Mouse (Mus musculus): ENCODE data around the gene Itgb3bp. TPM values are rescaled to one million over a fixed set of nuclear protein-coding genes. Genes with fewer than 3 reads are reported as not detected.
A peak's percentile ranks its signal among the peaks of the same experiment; 100 is the strongest.

Gene Itgb3bp
- total and polyA plus RNA-seq, 2 experiments from 2014 or later: 1.1 to 26.2 TPM

DNA sequence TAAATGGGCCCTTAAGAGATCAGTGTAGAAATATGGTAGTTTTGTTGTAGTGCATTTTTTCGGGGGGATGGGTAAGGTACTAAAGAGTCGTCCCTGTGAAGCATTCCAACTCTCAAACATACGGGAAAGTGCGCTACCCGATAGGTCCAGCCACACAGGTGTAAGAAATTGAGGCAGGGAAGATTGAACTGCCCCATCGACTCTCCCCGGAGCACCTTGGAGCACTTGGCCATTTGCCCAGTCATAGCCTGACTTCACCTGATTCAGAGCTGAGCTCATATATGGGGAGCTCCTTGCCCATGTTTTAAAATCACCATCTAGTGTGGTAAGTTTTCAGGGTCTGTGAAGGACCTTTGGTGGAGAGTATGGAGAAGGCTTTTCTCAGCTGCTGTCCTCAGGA is 5.2 kb upstream of the Itgb3bp start:
- WGBS: 76% methylated on average over 7 of the region's 7 CpGs
- H3K27ac ChIP-seq (ENCODE audit: low read depth): no peak overlapping the region
- TF ChIP-seq CTCF (IDR thresholded peaks at IDR 0.05; ENCODE audit: low read depth): no peak
- no peak for TF ChIP-seq EP300 (IDR thresholded peaks at IDR 0.05; ENCODE audit: low read depth)
- peaks cover 31% of the 10 kb centered on the region for H3K4me1 ChIP-seq (ENCODE audit: control insufficient read depth, insufficient read depth)
- DNase-seq (ENCODE audit: low spot score): no peak
- H3K4me3 ChIP-seq (ENCODE audit: low read depth, low read length): no peak overlapping the region
- H3K4me2 ChIP-seq (ENCODE audit: low read depth, low read length): no peak overlapping the region
- no peaks in the 10 kb centered on the region for H3K27me3 ChIP-seq (ENCODE audit: control insufficient read depth, insufficient read depth, low read length)
- H3K36me3 ChIP-seq (replicated peaks; ENCODE audit: control insufficient read depth, insufficient read depth, low read length): peaks cover 6% of the 10 kb centered on the region
- H3K9me3 ChIP-seq (replicated peaks; ENCODE audit: control insufficient read depth, low read length): no peaks in the 10 kb centered on the region
- no peak for ATAC-seq (ENCODE audit: insufficient read depth, low read depth)
- no peak overlapping the region for H3K9ac ChIP-seq (replicated peaks; ENCODE audit: low read depth, low read length)

DNA sequence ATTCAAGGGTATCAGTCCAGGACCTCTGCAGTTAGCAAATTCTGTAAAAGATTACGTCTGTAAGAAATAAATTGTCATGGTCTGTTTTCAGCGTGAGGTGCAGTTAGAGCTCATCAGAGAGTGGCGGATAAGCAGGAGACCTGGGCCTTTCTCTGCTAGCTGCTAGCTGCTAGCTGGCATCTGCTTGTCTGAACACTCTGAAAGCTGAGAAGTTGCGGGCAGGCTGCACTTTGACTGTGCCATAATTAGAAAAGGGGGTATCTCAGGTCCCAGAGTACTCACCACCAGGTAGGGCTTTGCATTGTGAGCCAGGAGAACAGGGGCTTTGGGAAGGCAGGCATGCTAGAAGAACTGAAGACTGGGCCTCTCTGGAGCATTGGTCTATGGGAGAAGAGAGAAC is 2.2 kb upstream of the Itgb3bp start:
- ATAC-seq (ENCODE audit: insufficient read depth, low read depth): no peak
- H3K9ac ChIP-seq (replicated peaks; ENCODE audit: low read depth, low read length): peak overlapping the region; percentile 72; the same call in 1 of the 2 replicates
- H3K27me3 ChIP-seq (ENCODE audit: control insufficient read depth, insufficient read depth, low read length): no peaks in the 10 kb centered on the region
- peak overlapping the region; percentile 96 for H3K4me2 ChIP-seq (ENCODE audit: low read depth, low read length)
- peak overlapping the region; percentile 70 for H3K4me3 ChIP-seq (ENCODE audit: low read depth, low read length)
- WGBS: 47% methylated on average over 4 of the region's 4 CpGs
- no peaks in the 10 kb centered on the region for H3K9me3 ChIP-seq (replicated peaks; ENCODE audit: control insufficient read depth, low read length)
- H3K27ac ChIP-seq (ENCODE audit: low read depth): peak overlapping the region; percentile 97
- peak; percentile 42 for DNase-seq (ENCODE audit: low spot score)
- H3K36me3 ChIP-seq (replicated peaks; ENCODE audit: control insufficient read depth, insufficient read depth, low read length): peaks cover 6% of the 10 kb centered on the region
- TF ChIP-seq CTCF (IDR thresholded peaks at IDR 0.05; ENCODE audit: low read depth) (no peak), EP300 (IDR thresholded peaks at IDR 0.05; ENCODE audit: low read depth) (no peak)
- H3K4me1 ChIP-seq (ENCODE audit: control insufficient read depth, insufficient read depth): peaks cover 31% of the 10 kb centered on the region

DNA sequence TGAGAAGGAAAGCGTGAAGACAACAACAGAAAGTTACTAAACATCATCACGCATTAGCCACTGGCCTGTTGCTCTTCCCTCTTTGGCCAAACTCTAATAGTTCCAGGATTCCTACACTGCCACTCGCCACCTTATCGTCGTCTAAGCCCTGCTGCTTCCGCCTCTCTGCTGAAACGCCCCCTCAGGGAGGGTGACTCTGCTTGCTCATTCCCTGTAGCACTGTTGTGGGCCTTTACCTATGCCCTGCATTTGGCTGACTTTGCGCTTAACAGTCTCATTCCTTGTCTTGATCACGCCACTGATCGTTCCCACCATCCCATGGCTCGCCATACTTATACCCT is 1.6 kb upstream of the Itgb3bp start:
- Histone ChIP-seq H3K36me3 (replicated peaks; ENCODE audit: control insufficient read depth, insufficient read depth, low read length) (peaks cover 1% of the 10 kb centered on the region), H3K27ac (ENCODE audit: low read depth) (peak overlapping the region; percentile 97), H3K4me3 (ENCODE audit: low read depth, low read length) (peak overlapping the region; percentile 70), H3K4me1 (ENCODE audit: control insufficient read depth, insufficient read depth) (peaks cover 31% of the 10 kb centered on the region), H3K4me2 (ENCODE audit: low read depth, low read length) (peak overlapping the region; percentile 96), H3K27me3 (ENCODE audit: control insufficient read depth, insufficient read depth, low read length) (no peaks in the 10 kb centered on the region), H3K9me3 (replicated peaks; ENCODE audit: control insufficient read depth, low read length) (no peaks in the 10 kb centered on the region), H3K9ac (replicated peaks; ENCODE audit: low read depth, low read length) (peak overlapping the region; percentile 72)
- TF ChIP-seq EP300 (IDR thresholded peaks at IDR 0.05; ENCODE audit: low read depth): no peak
- TF ChIP-seq CTCF (IDR thresholded peaks at IDR 0.05; ENCODE audit: low read depth): no peak
- WGBS: 41% methylated on average over 10 of the region's 11 CpGs
- DNase-seq (ENCODE audit: low spot score) (peak; percentile 17), ATAC-seq (ENCODE audit: insufficient read depth, low read depth) (no peak)

DNA sequence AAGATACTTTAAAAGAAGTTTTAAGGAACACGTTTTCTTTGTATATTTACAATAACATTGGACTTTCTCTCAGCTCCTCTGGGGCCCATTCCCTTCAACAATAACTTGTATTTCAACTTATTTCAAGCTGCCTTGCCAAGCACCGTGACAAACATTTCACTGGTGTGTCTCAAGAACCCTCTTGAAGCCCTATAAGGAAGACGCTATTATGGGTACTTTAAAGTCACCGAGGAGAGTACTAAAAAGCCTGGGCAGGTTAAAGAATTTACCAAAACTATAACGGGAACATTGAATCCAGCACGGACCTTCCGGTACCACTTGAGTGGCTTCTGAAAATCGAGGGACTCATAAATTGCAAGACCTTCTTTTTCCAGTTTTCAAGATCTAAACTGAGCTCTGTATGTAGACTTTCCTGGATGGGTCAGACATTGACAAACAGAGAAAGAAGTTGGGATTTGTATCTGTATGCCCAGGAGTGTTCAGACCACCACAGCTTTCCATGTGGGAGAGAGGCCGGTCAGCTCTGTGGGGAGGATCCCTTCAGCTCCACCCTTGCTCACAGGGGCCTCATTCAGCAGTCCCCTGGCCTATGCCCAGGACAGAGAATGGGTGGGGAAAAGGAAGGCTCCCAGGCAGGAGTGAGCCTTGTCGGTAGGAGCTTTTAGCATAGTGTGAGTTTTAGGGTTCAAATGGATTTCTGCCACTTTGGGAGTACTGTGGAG is 1.1 kb upstream of the Itgb3bp start:
- Histone ChIP-seq H3K36me3 (replicated peaks; ENCODE audit: control insufficient read depth, insufficient read depth, low read length) (no peaks in the 10 kb centered on the region), H3K4me2 (ENCODE audit: low read depth, low read length) (peak overlapping the region; percentile 96), H3K9me3 (replicated peaks; ENCODE audit: control insufficient read depth, low read length) (no peaks in the 10 kb centered on the region), H3K4me3 (ENCODE audit: low read depth, low read length) (peak overlapping the region; percentile 70), H3K27me3 (ENCODE audit: control insufficient read depth, insufficient read depth, low read length) (no peaks in the 10 kb centered on the region), H3K27ac (ENCODE audit: low read depth) (peak overlapping the region; percentile 97), H3K4me1 (ENCODE audit: control insufficient read depth, insufficient read depth) (peaks cover 31% of the 10 kb centered on the region), H3K9ac (replicated peaks; ENCODE audit: low read depth, low read length) (peak overlapping the region; percentile 72)
- 21% methylated on average over 10 of the region's 10 CpGs for WGBS
- ATAC-seq (ENCODE audit: insufficient read depth, low read depth) (no peak), DNase-seq (ENCODE audit: low spot score) (peak; percentile 14)
- TF ChIP-seq EP300 (IDR thresholded peaks at IDR 0.05; ENCODE audit: low read depth) (no peak), CTCF (IDR thresholded peaks at IDR 0.05; ENCODE audit: low read depth) (no peak)

DNA sequence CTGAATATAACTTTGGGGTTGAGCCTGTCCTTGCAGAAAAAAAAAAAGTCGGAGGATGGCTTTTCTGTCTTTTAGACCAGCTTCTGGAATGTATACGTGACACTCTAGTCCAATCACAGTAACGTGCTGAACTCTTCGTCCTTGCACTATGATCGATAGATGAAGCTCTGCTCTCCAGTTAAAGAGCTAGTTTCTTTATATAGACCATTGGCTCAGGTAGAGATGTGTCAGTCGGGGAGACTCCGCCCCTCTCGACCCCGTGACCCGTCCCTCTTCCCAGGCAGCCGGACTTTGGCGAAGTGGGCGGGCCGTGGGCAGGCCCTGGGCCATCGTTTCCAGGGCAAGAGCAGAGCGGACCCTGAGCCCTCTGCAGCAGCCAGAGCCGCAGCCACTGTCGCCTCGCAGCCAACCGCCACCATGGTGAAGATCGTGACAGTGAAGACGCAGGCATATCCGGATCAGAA is 432 bp downstream of the Itgb3bp start, which contains the start of gene Pgm1:
Gene Pgm1 (plus strand): TSS at position 266 of the 464 bp plus-strand sequence.
- TF ChIP-seq EP300 (IDR thresholded peaks at IDR 0.05; ENCODE audit: low read depth): no peak
- no peak for TF ChIP-seq CTCF (IDR thresholded peaks at IDR 0.05; ENCODE audit: low read depth)
- Histone ChIP-seq H3K27me3 (ENCODE audit: control insufficient read depth, insufficient read depth, low read length) (no peaks in the 10 kb centered on the region), H3K4me2 (ENCODE audit: low read depth, low read length) (peak within 1 kb of the TSS; percentile 96), H3K9me3 (replicated peaks; ENCODE audit: control insufficient read depth, low read length) (no peaks in the 10 kb centered on the region), H3K9ac (replicated peaks; ENCODE audit: low read depth, low read length) (peak within 1 kb of the TSS; percentile 72), H3K27ac (ENCODE audit: low read depth) (peak within 1 kb of the TSS; percentile 97), H3K36me3 (replicated peaks; ENCODE audit: control insufficient read depth, insufficient read depth, low read length) (no peaks in the 10 kb centered on the region), H3K4me3 (ENCODE audit: low read depth, low read length) (peak within 1 kb of the TSS; percentile 70), H3K4me1 (ENCODE audit: control insufficient read depth, insufficient read depth) (peaks cover 25% of the 10 kb centered on the region)
- DNase-seq (ENCODE audit: low spot score) (peak; percentile 84), ATAC-seq (ENCODE audit: insufficient read depth, low read depth) (peak; percentile 89)
- WGBS: 2% methylated on average over 23 of the region's 23 CpGs
